Mouse (Mus musculus): ENCODE measurements around the gene Ablim1.

Gene Ablim1

DNA sequence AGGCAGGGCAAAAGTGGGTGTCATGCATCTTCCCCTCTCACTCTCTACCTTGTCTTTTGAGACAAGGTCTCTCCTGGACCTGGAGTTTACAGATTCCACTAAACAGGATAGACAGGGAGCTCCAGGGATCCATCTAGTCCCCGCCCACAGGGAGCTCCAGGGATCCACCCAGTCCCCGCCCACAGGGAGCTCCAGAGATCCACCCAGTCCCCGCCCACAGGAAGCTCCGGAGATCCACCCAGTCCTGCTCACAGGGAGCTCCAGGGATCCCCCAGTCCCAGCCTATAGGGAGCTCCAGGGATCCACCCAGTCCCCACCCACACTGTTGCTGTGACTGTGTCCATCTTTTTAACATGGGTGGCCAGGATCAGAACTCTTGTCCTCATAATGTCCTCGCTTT lies 16.7 kb downstream of the Ablim1 start:
- DNase-seq = peak in 1 of 2 experiments; percentile 36

DNA sequence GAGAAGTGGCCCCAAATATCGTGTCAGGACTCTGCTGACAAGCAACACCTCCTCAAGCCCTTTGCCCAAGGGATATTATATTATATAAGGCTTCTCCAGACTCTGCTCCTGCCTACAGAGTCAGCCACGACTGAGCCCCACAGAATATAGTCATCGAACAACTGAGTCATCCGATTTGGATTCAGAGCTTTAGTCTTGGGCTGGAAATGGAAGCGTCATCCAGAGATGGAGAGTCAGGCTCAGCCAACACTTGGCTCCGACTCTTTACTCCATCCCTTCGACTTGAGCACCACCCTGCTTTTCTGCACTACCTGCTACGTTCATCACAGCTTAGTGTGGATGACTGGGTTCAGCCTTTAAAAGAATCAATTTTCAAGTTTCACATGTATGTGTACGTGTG lies 17.3 kb downstream of the Ablim1 start:
- no peak for DNase-seq

DNA sequence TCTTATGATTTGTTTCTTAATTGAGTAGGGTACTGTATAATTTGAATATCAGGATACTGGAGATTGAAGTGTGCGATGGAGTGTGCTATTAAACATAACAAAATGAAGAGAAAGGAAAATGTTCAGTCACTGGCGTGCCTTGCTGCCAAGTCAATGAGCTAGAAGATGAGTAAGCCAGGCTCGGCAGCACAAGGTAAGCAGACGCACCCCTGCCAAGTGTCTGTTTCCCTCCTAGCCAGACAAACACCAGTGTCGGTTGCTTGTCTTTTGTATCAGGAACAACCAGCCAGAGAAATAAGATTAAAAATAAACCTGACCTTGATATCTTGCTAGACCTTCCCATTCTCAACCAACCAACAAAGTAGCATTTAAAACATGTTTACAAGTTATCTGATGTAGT lies 18.2 kb downstream of the Ablim1 start:
- DNase-seq = no peak

DNA sequence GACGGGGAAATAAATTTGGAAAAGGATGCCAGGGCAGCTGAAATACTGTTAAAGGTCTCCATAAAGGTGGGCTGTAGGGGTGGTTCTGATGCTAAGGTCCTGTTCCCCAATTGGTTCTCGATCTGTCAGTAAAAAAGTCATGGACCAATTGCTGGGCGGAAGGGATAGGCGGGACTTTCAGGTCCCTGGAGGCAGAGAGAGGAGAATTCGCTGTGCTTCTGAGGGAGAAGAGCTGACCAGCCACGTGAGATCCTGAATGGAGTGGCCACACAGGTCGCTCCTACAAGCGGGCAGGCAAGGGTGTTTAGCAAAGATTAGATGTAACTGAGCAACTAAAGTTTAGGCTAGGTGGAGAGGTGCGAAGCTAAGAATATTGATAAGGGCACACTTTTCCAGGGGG lies 19.2 kb downstream of the Ablim1 start:
- no peak for DNase-seq

DNA sequence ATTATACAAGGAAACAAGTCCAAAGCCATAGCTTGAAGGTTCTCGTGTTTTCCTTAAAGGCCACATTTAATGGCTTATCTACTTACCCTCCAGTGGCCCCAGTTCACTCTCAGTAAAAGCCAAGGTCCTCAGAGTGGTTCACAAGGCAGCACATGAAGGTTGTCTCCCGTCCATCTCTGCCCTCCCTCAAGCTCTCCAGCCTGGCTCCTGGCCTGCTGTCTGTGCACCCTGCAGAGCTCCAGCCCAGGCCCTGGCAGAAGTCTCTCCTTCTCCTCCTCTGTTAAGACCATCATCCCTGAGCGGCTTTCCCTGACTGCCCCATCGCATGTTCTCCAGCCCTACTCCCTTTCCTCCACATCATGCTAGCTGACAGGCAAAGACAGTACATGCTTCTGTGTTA lies 20.4 kb downstream of the Ablim1 start:
- no peak for DNase-seq

DNA sequence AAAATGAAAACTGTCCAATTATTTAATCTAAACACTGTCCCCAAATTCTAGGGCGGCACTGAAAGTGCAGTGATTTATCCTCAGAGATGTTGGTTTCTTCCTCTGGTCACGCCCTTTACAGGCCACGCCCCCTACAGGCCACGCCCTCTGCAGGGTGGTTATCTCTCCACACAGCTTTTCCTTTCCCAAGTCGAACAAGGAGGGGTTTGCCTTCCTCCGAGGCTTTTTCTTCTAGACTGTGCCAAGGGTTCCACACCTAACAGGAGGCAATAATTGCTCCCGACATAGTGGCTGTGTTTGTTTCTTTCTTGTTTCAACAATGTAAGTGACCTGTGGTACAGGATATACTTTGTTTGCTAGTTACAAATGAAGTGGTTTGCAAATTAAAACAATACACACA lies 21.0 kb downstream of the Ablim1 start:
- peak; percentile 83 to 87 for DNase-seq

GRCm38 (mm10) chr19:57283310-57283709 lies 31.4 kb downstream of the Ablim1 start:
- DNase-seq = no peak

DNA sequence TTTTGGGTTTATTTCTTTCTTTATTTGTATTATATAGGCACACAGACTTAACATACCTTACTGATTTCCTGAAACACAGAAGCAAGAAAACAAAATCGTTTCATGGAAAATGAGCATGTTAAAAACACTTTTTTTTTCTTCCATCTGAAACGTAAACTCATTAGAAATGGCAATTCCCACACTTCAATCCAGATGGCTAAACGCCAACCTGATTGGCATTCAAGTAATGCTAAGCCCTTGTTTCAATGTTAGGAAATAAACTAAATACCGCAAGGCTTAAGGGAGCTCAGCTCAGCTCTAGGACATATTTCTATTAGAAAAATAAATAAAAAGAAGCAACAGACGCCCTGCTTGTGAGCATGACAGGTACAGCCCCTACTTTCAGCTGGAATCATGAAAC lies 32.1 kb downstream of the Ablim1 start:
- DNase-seq = no peak

DNA sequence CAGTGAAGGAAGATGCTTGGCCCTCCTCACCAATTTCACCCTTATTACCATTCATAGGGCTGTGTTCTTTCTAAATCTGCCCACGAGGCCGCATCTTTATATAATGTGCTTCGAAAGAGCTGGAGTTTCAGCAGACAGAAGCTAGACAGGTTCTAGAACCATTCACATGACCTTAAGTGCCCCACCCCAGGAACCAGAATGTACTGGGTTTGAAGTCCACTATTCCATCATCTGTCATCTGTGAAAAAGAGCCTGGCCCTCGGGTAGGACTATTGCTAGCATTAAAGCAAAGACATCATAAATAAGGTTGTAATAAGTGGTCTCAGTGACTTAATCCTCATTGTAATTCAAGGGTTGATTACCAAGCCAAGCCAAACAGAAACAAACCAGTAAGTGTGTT lies 35.1 kb downstream of the Ablim1 start:
- DNase-seq = no peak

- DNase-seq = peak in 1 of 2 experiments; percentile 21
Measured at GRCm38 (mm10) chr19:57278263-57278662, 36.5 kb downstream of the Ablim1 start.

- DNase-seq = peak in 1 of 2 experiments; percentile 14
Measured at GRCm38 (mm10) chr19:57277010-57277409, 37.7 kb downstream of the Ablim1 start.

DNA sequence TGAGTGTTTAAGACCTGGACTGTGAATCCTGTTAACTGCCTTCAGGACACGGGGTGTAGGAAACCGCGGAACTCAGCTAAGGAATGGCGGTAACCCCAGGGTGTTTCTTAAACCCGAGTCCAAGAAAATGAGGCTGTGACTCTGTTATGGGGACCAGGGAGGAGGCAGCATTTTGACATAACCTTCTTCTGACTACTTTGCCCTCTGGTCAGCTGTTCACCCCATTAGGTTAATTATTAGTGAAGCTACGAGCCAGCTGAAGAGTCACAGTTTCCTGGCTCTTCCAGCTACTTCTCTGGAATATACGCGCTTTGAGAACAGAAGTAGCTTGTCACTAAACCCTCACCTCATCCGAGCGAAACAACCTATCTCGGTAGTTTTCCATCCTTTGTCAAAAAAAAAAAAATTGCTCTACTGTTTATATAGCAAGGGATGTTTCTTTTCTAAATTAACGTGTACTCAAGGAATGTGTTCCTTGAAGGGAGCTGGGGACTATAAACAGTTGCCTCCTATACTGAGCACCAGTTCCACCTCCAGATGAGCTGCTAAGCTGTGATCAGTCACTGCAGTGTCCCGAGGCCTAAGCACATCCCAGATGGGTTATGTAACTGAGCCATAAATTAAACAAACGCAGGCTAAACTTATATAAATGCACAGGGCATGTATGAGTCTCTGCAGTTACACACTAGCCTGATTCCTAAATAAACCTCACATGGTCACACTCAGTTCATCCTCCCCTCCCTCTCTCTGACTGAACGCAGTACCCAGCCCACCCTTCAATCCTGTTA lies 39.4 kb downstream of the Ablim1 start:
- peak in 1 of 2 experiments; percentile 20 for DNase-seq

DNA sequence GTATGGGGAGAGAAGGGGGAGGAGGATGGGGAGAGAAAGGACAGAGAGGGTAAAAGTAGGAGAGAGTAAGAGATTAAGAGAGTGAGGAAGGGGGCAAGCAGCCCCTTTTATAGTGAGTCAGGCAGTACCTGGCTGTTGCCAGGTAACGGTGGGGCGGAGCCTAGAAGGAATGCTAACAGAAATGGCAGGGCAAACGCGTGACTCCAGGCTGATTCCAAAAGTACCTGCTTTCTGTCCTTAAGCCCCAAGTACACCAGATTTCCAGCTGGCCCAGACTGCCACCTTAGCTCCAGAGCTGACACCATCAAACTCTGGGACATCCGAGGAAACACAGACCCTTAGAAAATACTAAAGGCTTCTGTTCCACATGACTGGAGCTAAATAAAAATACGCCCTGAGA lies 40.0 kb downstream of the Ablim1 start:
- DNase-seq = peak; percentile 57 to 76

- peak in 1 of 2 experiments; percentile 16 for DNase-seq
Measured at GRCm38 (mm10) chr19:57274286-57274685, 40.4 kb downstream of the Ablim1 start.

GRCm38 (mm10) chr19:57272824-57273613 lies 41.7 kb downstream of the Ablim1 start:
- DNase-seq = peak; percentile 76 to 83

DNA sequence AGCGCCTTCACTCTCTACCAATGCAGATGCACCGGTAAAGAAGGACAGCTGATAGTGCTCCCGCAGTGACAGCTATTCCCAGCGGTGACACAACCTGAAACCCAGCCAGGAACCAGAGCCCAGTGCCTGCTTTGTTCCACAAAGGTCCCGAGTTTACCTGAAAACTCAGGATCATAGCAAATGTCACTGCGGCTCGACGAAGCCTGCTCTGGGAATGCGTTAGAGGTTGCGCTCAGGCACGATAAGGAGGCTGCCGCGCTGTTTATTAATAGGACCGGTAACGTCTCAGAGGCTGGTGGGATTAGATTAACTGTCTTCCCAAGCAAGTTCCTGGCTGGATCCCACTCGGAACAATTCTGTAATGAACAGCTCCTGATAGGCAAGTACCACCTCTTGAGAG lies 43.0 kb downstream of the Ablim1 start:
- DNase-seq = peak in 1 of 2 experiments; percentile 17

- DNase-seq = no peak
Measured at GRCm38 (mm10) chr19:57270711-57271110, 44.0 kb downstream of the Ablim1 start.

DNA sequence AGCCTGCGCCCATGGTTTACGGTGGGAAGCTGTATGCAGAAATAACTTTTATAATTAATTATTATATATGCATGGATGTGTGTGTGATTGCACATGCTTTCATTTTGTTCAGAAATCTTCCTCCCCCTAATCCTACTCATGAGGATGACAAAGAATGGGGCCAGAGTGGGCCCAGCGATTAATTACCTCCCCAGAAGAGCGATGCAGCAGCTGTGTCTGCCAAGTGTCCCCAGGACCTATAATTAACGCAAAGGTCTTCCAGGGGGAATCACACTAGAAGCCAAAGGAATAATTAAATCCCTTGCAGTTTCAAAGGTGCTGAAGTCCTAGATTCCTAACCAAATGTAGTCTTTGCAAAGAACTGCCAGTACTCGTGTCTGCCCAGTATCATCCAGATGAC lies 44.9 kb downstream of the Ablim1 start:
- no peak for DNase-seq

DNA sequence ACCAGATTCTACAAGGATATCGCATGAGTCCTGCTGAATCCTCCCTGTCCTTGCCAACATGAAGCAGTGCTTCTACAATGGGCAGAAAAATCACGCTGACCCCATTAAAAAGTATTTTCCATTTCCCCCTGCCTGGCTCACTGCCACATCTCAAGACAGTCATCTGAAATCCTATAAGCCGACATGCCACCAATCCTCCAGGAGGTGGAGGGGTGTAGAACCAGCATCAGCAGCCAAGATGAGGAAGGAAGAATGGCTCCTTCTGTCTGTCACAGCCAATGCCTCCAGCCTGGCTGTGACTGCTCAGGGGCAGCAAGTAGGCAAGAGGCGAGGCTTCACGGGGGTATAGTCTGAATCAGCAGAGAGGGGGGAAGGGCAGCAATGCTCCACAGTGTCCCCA lies 47.2 kb downstream of the Ablim1 start:
- no peak for DNase-seq

DNA sequence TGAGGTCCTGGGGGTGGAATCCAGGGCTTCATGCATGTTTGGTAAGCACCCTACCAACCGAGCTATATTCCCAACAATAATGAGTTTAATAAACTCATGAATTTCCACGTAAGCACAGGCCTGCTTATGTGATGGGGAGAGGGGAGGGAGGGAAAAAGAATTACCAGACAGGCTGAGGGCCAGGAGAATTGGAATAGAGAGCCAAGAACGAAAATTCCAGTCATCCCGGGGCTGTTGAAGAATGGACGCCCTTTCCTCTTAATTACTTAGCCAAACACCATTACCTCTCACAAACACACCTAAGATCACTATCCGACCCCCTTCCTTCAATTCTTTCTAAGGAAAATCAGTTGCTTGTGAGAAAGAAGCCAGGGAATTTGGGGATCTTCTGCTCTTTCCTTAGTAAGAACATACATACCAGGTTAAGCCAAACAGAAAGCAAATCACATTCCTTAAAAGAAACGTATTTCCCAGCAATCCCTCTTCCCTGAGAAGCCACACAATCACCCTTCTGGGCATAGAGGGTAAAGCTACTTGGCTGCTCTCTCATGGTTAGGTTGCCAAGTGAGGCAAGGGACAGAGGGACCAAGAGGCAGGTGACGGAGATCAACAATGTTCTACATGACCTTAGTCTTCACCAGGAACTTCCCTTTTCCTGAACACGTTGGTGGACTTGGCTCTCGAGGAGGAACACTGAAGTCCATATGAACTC lies 48.2 kb downstream of the Ablim1 start:
- no peak for DNase-seq

GRCm38 (mm10) chr19:57264296-57264947 lies 50.3 kb downstream of the Ablim1 start:
- peak; percentile 57 to 84 for DNase-seq

DNA sequence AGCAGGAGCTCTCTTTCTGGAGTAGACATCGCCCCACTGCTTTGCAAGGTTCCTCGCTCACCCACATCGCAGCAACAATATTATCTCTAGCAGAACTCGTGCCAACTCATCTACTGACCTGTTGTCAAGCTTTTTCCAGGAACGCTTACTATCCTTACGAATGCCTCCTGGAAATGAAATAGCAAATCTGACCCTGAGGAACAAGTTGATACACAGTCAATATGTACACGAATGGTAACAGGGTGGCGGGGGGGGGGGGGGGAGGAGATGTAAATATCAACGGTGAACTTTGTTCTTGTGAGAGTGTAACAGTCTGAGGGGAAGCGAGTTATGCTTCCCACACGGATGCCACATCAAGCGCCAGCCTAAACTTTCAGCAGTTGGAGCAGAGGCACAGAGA lies 56.9 kb downstream of the Ablim1 start:
- no peak for DNase-seq

DNA sequence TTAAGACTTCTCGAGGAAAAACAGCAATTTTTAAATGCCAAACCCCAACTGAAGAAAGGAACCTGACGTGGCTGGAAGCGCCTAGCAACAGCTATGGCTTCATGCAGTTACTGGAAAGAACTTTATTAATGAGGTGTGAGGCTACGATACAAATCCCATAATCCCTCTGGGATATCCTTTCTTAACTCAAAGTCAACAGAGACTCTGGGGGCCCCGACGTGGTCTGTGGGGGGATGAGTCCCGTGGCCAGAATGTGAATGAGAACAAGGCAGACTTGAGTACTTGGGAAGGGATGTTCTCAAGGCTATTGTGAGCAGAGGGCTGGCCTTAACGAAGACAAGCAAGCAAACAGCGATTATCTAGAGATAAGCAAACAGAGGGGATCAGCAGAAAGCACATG lies 58.1 kb downstream of the Ablim1 start:
- DNase-seq = peak in 1 of 2 experiments; percentile 66

All from lung, postnatal 4 days (tissue).